Mouse (Mus musculus): ENCODE data around the gene Otx2. TPM values are rescaled to one million over a fixed set of nuclear protein-coding genes. Genes with fewer than 3 reads are reported as not detected.

Gene Otx2
- polyA plus RNA-seq, 1 experiment from 2014 or later = 79.5 TPM

DNA sequence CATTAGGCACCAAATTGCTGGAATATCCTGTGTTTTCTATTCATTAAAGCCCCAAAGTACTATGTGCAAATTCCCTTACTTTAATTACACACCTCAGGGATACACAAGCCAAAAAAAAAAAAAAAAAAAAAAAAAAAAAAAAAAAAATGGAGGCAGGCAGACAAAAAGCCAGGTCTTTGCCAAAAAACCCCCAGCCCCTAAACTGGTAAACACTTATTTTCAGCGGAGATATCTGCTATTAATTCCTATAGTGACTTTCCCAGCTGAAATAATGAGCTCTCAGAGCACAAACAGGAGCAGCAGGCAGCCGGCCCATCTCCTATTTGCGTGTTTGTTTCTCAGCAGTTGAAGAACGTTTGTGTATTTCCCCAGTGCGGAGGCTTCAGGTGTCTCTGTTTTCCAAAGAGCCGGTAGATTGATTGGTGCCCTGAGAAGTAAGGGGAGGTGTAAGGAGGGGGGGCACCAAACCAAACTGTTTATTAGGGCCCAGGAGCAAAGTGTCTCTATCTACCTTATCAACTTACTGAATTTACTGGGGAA is 34.3 kb upstream of the Otx2 start:
- Histone ChIP-seq H3K9ac (ENCODE audit: low read depth, low read length) (no peak overlapping the region), H3K36me3 (ENCODE audit: control insufficient read depth, insufficient read depth, low read length) (no peaks in the 10 kb centered on the region), H3K4me3 (ENCODE audit: low read depth, low read length) (no peak overlapping the region), H3K4me2 (ENCODE audit: low read length) (no peak overlapping the region), H3K27ac (ENCODE audit: low read length) (no peak overlapping the region), H3K4me1 (ENCODE audit: control insufficient read depth, insufficient read depth, low read length) (peaks cover 15% of the 10 kb centered on the region), H3K27me3 (ENCODE audit: control insufficient read depth, insufficient read depth, low read depth, low read length) (no peaks in the 10 kb centered on the region), H3K9me3 (replicated peaks; ENCODE audit: control insufficient read depth, low read length, poor library complexity, severe bottlenecking) (no peaks in the 10 kb centered on the region)
- no peak for ATAC-seq
- WGBS = 5% methylated on average over 6 of the region's 6 CpGs

DNA sequence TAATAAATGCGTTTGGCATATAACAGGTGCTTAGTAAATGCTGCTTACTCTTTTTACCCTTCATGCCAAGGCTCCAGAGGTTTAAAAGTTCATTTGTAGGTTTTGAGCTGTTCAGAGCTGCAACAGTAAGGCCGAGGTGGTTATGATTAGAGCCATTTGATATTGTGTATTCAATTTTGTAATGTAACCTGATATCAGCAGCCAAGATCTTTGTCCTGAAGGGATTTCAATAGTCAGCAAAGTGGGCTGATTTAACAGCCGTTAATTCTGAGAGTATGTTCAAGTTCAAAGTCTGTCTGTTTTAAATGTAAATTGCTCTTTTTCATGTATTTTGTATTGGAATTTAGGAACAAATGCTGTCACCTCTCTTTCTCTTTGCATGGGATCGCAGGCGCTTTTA is 33.8 kb upstream of the Otx2 start:
- H3K9ac ChIP-seq (ENCODE audit: low read depth, low read length) = no peak overlapping the region
- H3K36me3 ChIP-seq (ENCODE audit: control insufficient read depth, insufficient read depth, low read length) = no peaks in the 10 kb centered on the region
- H3K27ac ChIP-seq (ENCODE audit: low read length) = no peak overlapping the region
- H3K4me2 ChIP-seq (ENCODE audit: low read length) = no peak overlapping the region
- H3K9me3 ChIP-seq (replicated peaks; ENCODE audit: control insufficient read depth, low read length, poor library complexity, severe bottlenecking) = no peaks in the 10 kb centered on the region
- no peak overlapping the region for H3K4me3 ChIP-seq (ENCODE audit: low read depth, low read length)
- ATAC-seq = no peak
- peaks cover 15% of the 10 kb centered on the region for H3K4me1 ChIP-seq (ENCODE audit: control insufficient read depth, insufficient read depth, low read length)
- no peaks in the 10 kb centered on the region for H3K27me3 ChIP-seq (ENCODE audit: control insufficient read depth, insufficient read depth, low read depth, low read length)
- WGBS = 39% methylated on average over 5 of the region's 5 CpGs

DNA sequence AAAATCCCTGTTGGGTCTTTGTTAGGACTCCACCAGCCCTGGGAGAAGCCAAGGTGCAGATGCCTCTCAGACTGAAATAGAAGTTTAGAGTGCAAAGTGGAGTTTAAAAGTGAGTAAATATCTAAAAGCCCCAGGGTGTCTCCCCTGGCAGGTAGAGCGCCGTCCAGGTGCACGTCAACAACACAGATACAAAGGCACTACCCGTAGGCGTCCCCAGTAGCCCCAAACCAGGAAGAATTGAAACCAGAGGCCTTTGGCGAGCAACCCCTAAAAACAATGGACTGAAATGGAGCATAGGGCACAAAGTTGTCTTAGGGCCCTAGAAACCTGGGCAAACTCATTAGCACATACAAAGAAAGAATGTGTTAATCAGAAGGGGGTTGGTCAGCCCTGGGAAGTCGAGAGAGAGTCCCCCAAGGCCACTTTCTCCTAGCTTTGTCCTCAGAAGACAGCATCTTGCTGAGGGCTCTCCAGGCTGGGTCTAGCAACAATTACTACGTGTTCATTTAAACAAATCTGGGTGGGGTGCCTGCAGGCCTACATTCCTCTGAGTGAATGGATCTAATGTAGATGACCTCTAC is 27.3 kb upstream of the Otx2 start:
- Histone ChIP-seq H3K4me1 (ENCODE audit: control insufficient read depth, insufficient read depth, low read length) (no peaks in the 10 kb centered on the region), H3K4me3 (ENCODE audit: low read depth, low read length) (no peak overlapping the region), H3K9ac (ENCODE audit: low read depth, low read length) (no peak overlapping the region), H3K4me2 (ENCODE audit: low read length) (no peak overlapping the region), H3K27me3 (ENCODE audit: control insufficient read depth, insufficient read depth, low read depth, low read length) (no peaks in the 10 kb centered on the region), H3K9me3 (replicated peaks; ENCODE audit: control insufficient read depth, low read length, poor library complexity, severe bottlenecking) (no peaks in the 10 kb centered on the region), H3K27ac (ENCODE audit: low read length) (no peak overlapping the region), H3K36me3 (ENCODE audit: control insufficient read depth, insufficient read depth, low read length) (no peaks in the 10 kb centered on the region)
- no peak for ATAC-seq
- 43% methylated on average over 8 of the region's 8 CpGs for WGBS

DNA sequence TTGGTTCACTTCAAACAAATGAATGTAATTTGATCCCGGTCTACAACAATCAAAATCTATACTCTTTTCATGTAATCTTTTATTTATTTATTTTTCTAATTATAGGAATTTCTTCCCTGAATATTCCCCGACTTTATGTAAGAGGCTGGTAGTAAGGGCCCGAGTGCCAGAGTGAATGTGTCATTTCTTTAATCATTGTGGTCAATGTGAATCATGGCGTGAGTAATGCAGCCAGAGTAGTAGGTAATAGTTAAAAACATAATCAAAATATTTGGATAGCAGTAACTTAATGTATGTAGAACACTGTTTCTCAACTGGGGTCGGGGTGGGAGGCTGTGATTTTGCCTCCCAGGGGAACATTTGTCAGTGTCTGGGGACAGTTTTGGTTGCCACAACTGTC is 6.0 kb upstream of the Otx2 start:
- Histone ChIP-seq H3K27me3 (ENCODE audit: control insufficient read depth, insufficient read depth, low read depth, low read length) (peaks cover 5% of the 10 kb centered on the region), H3K9ac (ENCODE audit: low read depth, low read length) (no peak overlapping the region), H3K9me3 (replicated peaks; ENCODE audit: control insufficient read depth, low read length, poor library complexity, severe bottlenecking) (no peaks in the 10 kb centered on the region), H3K4me1 (ENCODE audit: control insufficient read depth, insufficient read depth, low read length) (no peaks in the 10 kb centered on the region), H3K4me2 (ENCODE audit: low read length) (no peak overlapping the region), H3K27ac (ENCODE audit: low read length) (no peak overlapping the region), H3K4me3 (ENCODE audit: low read depth, low read length) (no peak overlapping the region), H3K36me3 (ENCODE audit: control insufficient read depth, insufficient read depth, low read length) (no peaks in the 10 kb centered on the region)
- ATAC-seq = no peak
- 85% methylated on average over 5 of the region's 5 CpGs for WGBS

DNA sequence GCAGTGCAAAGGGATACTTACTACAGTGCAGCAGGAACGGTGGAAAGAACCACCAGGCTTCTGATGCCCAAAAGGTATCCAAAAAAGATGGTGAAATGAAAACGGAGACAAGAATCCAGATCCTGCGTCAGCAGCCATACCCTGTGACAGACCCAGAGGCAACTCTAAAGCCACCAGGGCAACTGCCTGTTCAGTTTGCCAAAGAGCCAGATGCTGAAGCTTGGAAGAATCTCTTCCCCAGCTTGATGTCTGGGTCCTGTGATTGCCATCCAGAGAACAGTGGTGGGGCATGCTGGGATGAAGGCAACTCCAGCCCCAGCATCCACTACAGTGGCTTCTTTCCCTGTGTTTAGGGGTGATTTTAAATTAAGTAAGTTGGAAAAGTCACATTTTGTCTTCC is 5.1 kb upstream of the Otx2 start:
- peaks cover 4% of the 10 kb centered on the region; the same call in 1 of the 2 replicates for H3K4me1 ChIP-seq (ENCODE audit: control insufficient read depth, insufficient read depth, low read length)
- H3K36me3 ChIP-seq (ENCODE audit: control insufficient read depth, insufficient read depth, low read length) = no peaks in the 10 kb centered on the region
- no peak overlapping the region for H3K27ac ChIP-seq (ENCODE audit: low read length)
- no peak overlapping the region for H3K4me2 ChIP-seq (ENCODE audit: low read length)
- no peak for ATAC-seq
- H3K9ac ChIP-seq (ENCODE audit: low read depth, low read length) = no peak overlapping the region
- H3K4me3 ChIP-seq (ENCODE audit: low read depth, low read length) = no peak overlapping the region
- 77% methylated on average over 3 of the region's 3 CpGs for WGBS
- H3K27me3 ChIP-seq (ENCODE audit: control insufficient read depth, insufficient read depth, low read depth, low read length) = peaks cover 5% of the 10 kb centered on the region
- H3K9me3 ChIP-seq (replicated peaks; ENCODE audit: control insufficient read depth, low read length, poor library complexity, severe bottlenecking) = no peaks in the 10 kb centered on the region

DNA sequence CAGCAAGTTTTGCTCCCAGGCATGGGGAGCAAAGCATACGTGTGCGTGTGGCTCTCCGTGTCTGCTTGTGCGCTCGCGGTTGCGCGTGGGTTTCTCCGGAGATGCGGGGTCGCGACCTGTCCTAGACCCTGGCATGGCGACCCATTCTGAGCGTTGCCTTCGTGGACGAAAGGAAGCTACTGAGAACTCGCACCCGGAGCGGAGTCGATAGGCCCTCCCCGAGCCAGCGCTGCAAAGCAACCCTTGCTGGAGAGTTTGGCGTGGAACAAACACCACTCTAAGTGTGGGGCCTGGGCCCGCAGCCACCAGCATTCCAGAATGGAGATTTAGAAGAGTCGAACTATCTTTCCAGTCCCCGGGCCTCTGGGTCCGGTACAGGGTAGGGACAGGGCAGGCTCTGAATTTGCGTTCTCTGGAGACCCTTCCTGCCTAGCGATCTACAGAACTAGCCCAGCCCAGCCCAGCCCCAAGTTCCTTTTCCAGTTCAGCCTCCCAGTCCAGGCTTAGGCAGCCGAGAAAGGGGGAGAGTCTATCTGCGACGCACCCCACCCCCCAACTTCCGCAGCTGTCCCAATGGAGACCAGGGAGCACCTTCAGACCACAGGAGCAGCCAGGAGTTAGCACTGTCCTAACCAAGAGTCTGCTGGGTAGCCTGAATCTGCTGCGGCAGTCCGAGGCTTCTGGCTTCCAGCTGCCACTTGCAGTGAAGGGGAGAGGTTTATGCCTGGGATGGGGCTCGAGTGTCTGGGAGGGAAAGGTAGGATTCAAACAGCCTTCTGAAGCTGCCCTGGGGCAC is 615 bp upstream of the Otx2 start:
- peak overlapping the region; percentile 68 for H3K9ac ChIP-seq (ENCODE audit: low read depth, low read length)
- H3K27me3 ChIP-seq (ENCODE audit: control insufficient read depth, insufficient read depth, low read depth, low read length) = peaks cover 14% of the 10 kb centered on the region

DNA sequence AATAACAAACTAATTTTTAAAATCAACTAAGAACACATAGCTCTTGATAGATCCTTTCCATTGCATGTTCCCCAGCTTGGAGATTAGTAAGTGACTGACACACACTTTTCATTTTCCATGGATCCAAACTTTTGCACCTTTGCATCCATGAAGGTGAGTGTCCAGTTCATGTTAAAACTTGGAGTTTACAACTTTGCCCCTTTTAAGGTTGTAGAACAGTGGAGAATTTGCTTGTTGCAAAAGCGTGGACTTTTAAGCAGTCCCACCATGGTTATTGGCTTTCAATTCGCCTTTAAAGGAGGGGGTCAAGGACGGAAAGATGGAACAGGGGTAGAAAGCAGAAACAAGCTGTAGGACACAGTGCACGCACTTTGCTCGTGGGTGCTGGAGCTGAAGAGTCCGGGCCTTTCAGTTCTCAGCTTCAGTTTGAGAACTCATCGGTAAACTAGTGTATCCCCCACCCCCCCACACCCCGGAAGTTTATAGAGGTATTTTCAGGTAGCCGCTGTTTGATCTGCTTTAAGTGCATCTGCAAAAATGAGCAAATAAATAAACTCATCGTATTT is 925 bp downstream of the Otx2 start:
- Histone ChIP-seq H3K27me3 (ENCODE audit: control insufficient read depth, insufficient read depth, low read depth, low read length) (peaks cover 14% of the 10 kb centered on the region), H3K27ac (ENCODE audit: low read length) (peak overlapping the region; percentile 65), H3K4me2 (ENCODE audit: low read length) (peak overlapping the region; percentile 68), H3K36me3 (ENCODE audit: control insufficient read depth, insufficient read depth, low read length) (no peaks in the 10 kb centered on the region), H3K4me3 (ENCODE audit: low read depth, low read length) (peak overlapping the region; percentile 41), H3K4me1 (ENCODE audit: control insufficient read depth, insufficient read depth, low read length) (peaks cover 8% of the 10 kb centered on the region; the same call in 1 of the 2 replicates), H3K9me3 (replicated peaks; ENCODE audit: control insufficient read depth, low read length, poor library complexity, severe bottlenecking) (no peaks in the 10 kb centered on the region), H3K9ac (ENCODE audit: low read depth, low read length) (peak overlapping the region; percentile 23)
- no peak for ATAC-seq
- 7% methylated on average over 10 of the region's 10 CpGs for WGBS

More for the DNA sequence above, 615 bp upstream of the Otx2 start:
- Histone ChIP-seq H3K36me3 (ENCODE audit: control insufficient read depth, insufficient read depth, low read length) (no peaks in the 10 kb centered on the region), H3K27ac (ENCODE audit: low read length) (peak overlapping the region; percentile 69), H3K4me3 (ENCODE audit: low read depth, low read length) (peak overlapping the region; percentile 41), H3K4me1 (ENCODE audit: control insufficient read depth, insufficient read depth, low read length) (peaks cover 8% of the 10 kb centered on the region; the same call in 1 of the 2 replicates), H3K9me3 (replicated peaks; ENCODE audit: control insufficient read depth, low read length, poor library complexity, severe bottlenecking) (no peaks in the 10 kb centered on the region), H3K4me2 (ENCODE audit: low read length) (peak overlapping the region; percentile 68)
- WGBS = 2% methylated on average over 36 of the region's 36 CpGs
- ATAC-seq = peak; percentile 51

DNA sequence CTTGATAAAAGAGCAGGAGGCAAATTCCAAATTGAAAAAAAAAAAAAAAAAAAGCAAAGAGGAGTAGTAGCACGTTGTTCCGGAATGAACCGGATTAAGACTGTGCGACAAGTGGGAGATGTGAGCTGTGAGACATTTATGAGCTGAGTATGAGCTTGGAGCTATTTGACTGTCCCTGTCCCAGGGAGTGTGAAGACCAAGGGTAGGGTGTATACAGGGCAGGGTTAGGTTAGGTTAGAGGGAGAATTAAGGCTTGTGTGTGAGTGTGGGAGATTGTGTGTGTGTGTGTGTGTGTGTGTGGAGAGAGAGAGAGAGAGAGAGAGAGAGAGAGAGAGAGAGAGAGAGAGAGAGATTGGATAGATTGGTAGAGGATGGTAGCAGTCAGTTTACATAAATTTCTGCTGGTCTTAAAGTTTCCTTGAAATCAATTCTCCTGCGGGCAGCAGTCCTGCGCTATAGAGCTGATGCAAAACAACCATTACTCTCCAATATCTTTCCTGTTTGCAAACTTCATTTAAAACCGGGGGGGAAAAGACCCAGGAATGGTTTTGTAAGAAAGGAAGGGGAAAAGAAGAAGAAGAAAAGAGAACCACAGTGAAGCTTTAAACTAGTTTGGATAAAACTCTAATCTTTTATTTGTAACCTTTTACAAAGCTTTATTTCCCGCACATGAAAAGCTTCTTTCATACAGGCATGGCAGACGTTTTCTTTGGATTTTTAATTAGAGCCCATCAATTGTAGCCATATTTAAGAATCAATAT is 2.0 kb downstream of the Otx2 start:
- WGBS = 14% methylated on average over 9 of the region's 9 CpGs
- no peak for ATAC-seq
- peak overlapping the region; percentile 51; the same call in 1 of the 2 replicates for H3K27ac ChIP-seq (ENCODE audit: low read length)
- H3K27me3 ChIP-seq (ENCODE audit: control insufficient read depth, insufficient read depth, low read depth, low read length) = peaks cover 14% of the 10 kb centered on the region
- H3K4me1 ChIP-seq (ENCODE audit: control insufficient read depth, insufficient read depth, low read length) = peaks cover 8% of the 10 kb centered on the region; the same call in 1 of the 2 replicates
- peak overlapping the region; percentile 4 for H3K4me2 ChIP-seq (ENCODE audit: low read length)
- H3K9me3 ChIP-seq (replicated peaks; ENCODE audit: control insufficient read depth, low read length, poor library complexity, severe bottlenecking) = no peaks in the 10 kb centered on the region
- H3K9ac ChIP-seq (ENCODE audit: low read depth, low read length) = no peak overlapping the region
- no peaks in the 10 kb centered on the region for H3K36me3 ChIP-seq (ENCODE audit: control insufficient read depth, insufficient read depth, low read length)
- H3K4me3 ChIP-seq (ENCODE audit: low read depth, low read length) = peak overlapping the region; percentile 32

Data from midbrain, embryonic 16.5 days (tissue).